In the genomic region with DNA sequence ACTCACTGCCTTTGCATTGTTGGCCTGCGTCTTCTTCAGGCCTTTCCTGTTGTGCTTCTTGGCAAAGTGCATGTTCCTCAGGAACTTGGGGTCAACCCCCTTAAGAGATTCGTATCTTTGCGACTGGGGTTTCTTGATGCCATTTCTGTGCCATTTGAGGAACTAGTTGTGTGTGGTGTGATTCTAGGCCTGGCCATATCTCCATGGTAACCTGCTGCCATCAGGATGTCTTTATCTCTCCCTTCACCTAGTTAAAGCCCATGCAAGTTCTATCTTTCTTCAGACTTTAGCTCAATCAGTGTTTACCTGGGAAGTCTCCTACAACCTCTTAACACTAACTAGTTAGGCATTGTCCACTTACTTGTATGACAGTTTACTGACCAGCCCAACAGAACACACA, we compare ENCODE assay signal across 29 mouse cellular contexts.
"Had no signal": no experiment of that assay in that cellular context is flagged by ENCODE, and none has a peak within 500 bp of the region (broad histone marks: within the 10 kb centered on the region; RNA-seq: fewer than 3 reads in every experiment).

No protein-coding gene starts in this region.

- H3K4me2 ChIP-seq: heart, embryonic 11.5 days; heart, embryonic 13.5 days; heart, embryonic 15.5 days; hindbrain, embryonic 12.5 days; hindbrain, embryonic 14.5 days; kidney, embryonic 15.5 days; limb, embryonic 13.5 days; limb, embryonic 15.5 days; liver, embryonic 12.5 days had no signal

- H3K36me3 ChIP-seq: heart, embryonic 13.5 days; heart, embryonic 15.5 days; hindbrain, embryonic 10.5 days; hindbrain, embryonic 12.5 days; kidney, embryonic 15.5 days; limb, embryonic 13.5 days; limb, embryonic 15.5 days; liver, embryonic 12.5 days had no signal

- H3K4me3 ChIP-seq: gastrocnemius, adult 2 months; heart, adult 2 months; heart, embryonic 13.5 days; heart, embryonic 15.5 days; hindbrain, embryonic 10.5 days; hindbrain, embryonic 12.5 days; kidney, embryonic 15.5 days; limb, embryonic 13.5 days; limb, embryonic 15.5 days; liver, embryonic 12.5 days had no signal

- DNase-seq: gastrocnemius, adult 2 months; gastrocnemius, postnatal 10 days; gastrocnemius, postnatal 25 days; heart, adult 11 months; heart, adult 2 months; heart, postnatal 14 days; heart, postnatal 36 days; kidney, adult 11 months; kidney, adult 2 months; kidney, adult 9 months; kidney, postnatal 14 days; kidney, postnatal 36 days; layer of hippocampus, adult 9-11 months; layer of hippocampus, postnatal 36 days; left cerebral cortex, postnatal 4 days had no signal

- H3K9ac ChIP-seq: heart, embryonic 13.5 days; heart, embryonic 15.5 days; hindbrain, embryonic 12.5 days; hindbrain, embryonic 14.5 days; kidney, embryonic 15.5 days; limb, embryonic 13.5 days; limb, embryonic 15.5 days; liver, embryonic 12.5 days; liver, embryonic 14.5 days had no signal

- H3K4me1 ChIP-seq: heart, embryonic 13.5 days; heart, embryonic 15.5 days; kidney, embryonic 15.5 days; limb, embryonic 13.5 days; limb, embryonic 15.5 days; liver, embryonic 12.5 days had no signal

- H3K27ac ChIP-seq: gastrocnemius, adult 2 months; heart, adult 2 months; heart, embryonic 13.5 days; heart, embryonic 15.5 days; hindbrain, embryonic 10.5 days; hindbrain, embryonic 12.5 days; hindbrain, embryonic 14.5 days; kidney, embryonic 15.5 days; kidney, postnatal 0 days; limb, embryonic 13.5 days; limb, embryonic 15.5 days; liver, embryonic 12.5 days; liver, embryonic 14.5 days had no signal

- ATAC-seq: hindbrain, embryonic 16.5 days; intestine, embryonic 16.5 days; liver, embryonic 12.5 days had no signal

- H3K27me3 ChIP-seq: heart, embryonic 13.5 days; heart, embryonic 15.5 days; hindbrain, embryonic 12.5 days; kidney, embryonic 15.5 days; limb, embryonic 13.5 days; limb, embryonic 15.5 days; liver, embryonic 12.5 days had no signal

- H3K9me3 ChIP-seq: heart, embryonic 15.5 days; hindbrain, embryonic 10.5 days; hindbrain, embryonic 12.5 days; kidney, embryonic 15.5 days; limb, embryonic 13.5 days; limb, embryonic 15.5 days; liver, embryonic 12.5 days had no signal
